Mouse (Mus musculus) spleen, adult 2 months (tissue): ENCODE measurements around the gene Atad1.

ENCODE experiments used
- CTCF ChIP-seq: fragments of 200-500 bp; IDR thresholded peaks from 2 replicates; pipeline ENCODE4 v1.5.1; 2011; ENCODE audit warnings: mild to moderate bottlenecking, inconsistent platforms; ENCODE audit not compliant: insufficient read depth, insufficient read length, insufficient replicate concordance; ENCODE audit errors: extremely low read depth
- POLR2A ChIP-seq: fragments of 200-500 bp; IDR thresholded peaks from 2 replicates; pipeline ENCODE4 v1.6.1; 2011; ENCODE audit warnings: low read depth, low read length, inconsistent platforms

- TF ChIP-seq POLR2A (no peak), CTCF (no peak)
Measured at GRCm38 (mm10) chr19:32675766-32676165, 63.8 kb downstream of the Atad1 start.
